24 mouse cellular contexts compared by ENCODE assay signal in the genomic region with DNA sequence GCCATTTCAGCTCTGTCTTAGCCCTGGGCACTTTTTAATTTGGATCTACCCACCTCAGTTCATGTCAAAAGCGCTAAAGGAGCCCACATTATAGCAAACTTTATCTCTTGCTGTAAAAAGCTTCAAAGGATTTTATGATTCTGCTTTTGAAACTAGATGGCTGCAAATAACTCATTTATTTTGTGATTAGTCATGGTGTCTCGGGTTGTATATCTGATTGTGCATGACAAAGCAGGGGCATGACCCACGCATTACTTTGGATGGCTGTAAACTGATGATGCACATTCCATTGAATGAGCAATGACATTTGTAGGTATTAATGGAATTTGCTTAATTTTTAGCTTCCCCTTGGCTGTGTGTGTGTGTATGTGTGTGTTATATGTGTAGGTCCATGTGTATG.
DNase-seq lines count a peak whose midpoint lies in the region; ATAC-seq and TF ChIP-seq lines count a peak whose summit lies in the region.
"Had no signal": no experiment of that assay in that cellular context is flagged by ENCODE, and none has a peak within 500 bp of the region (broad histone marks: within the 10 kb centered on the region; RNA-seq: fewer than 3 reads in every experiment).

No protein-coding gene starts in this region.

- no peak overlapping the region for H3ac ChIP-seq in myocyte (ENCODE audit: control insufficient read depth, insufficient read length)

- no peak overlapping the region for H3K9ac ChIP-seq in midbrain, embryonic 11.5 days (ENCODE audit: low read length)
- no peak overlapping the region for H3K9ac ChIP-seq in midbrain, embryonic 14.5 days (replicated peaks; ENCODE audit: low read length)
- H3K9ac ChIP-seq: heart, embryonic 12.5 days; heart, embryonic 15.5 days; hindbrain, embryonic 13.5 days had no signal

- ATAC-seq in midbrain, embryonic 11.5 days (ENCODE audit: low FRiP score) = no peak
- no peak for ATAC-seq in midbrain, embryonic 14.5 days (ENCODE audit: low FRiP score, low TSS enrichment)
- no peak for ATAC-seq in inflammation-experienced regulatory T-cells, adult 6 months
- ATAC-seq: forebrain, embryonic 14.5 days; hindbrain, embryonic 16.5 days; intestine, postnatal 0 days had no signal

- H3K4me3 ChIP-seq in midbrain, embryonic 11.5 days (ENCODE audit: low read depth, low read length) = no peak overlapping the region
- H3K4me3 ChIP-seq in midbrain, embryonic 14.5 days (replicated peaks; ENCODE audit: low read depth, low read length) = no peak overlapping the region
- H3K4me3 ChIP-seq in myocyte = no peak overlapping the region
- H3K4me3 ChIP-seq: forebrain, embryonic 10.5 days; heart, embryonic 12.5 days; heart, embryonic 15.5 days; hindbrain, embryonic 10.5 days; hindbrain, embryonic 13.5 days had no signal

- no peaks in the 10 kb centered on the region for H3K4me1 ChIP-seq in midbrain, embryonic 11.5 days (ENCODE audit: control insufficient read depth, insufficient read depth, low read length)
- peaks cover 11% of the 10 kb centered on the region for H3K4me1 ChIP-seq in midbrain, embryonic 14.5 days (ENCODE audit: control insufficient read depth, insufficient read depth, low read length)
- H3K4me1 ChIP-seq: heart, embryonic 12.5 days; heart, embryonic 15.5 days had no signal

- H3K27ac ChIP-seq in midbrain, embryonic 11.5 days (ENCODE audit: low read depth, low read length) = no peak overlapping the region
- no peak overlapping the region for H3K27ac ChIP-seq in midbrain, embryonic 14.5 days (replicated peaks; ENCODE audit: low read depth, low read length)
- H3K27ac ChIP-seq: forebrain, embryonic 10.5 days; heart, embryonic 15.5 days; hindbrain, embryonic 10.5 days; hindbrain, embryonic 13.5 days had no signal

- WGBS in midbrain, embryonic 11.5 days = 86% methylated on average over 3 of the region's 3 CpGs
- WGBS in midbrain, embryonic 14.5 days = 76% methylated on average over 3 of the region's 3 CpGs

- no peak overlapping the region for H3K4me2 ChIP-seq in midbrain, embryonic 11.5 days
- H3K4me2 ChIP-seq in midbrain, embryonic 14.5 days (ENCODE audit: low read length) = no peak overlapping the region
- H3K4me2 ChIP-seq in myocyte (ENCODE audit: low read depth) = peak overlapping the region; percentile 0
- H3K4me2 ChIP-seq: heart, embryonic 12.5 days; heart, embryonic 15.5 days; hindbrain, embryonic 13.5 days had no signal

- no peak for TF ChIP-seq POLR2A in myocyte (IDR thresholded peaks at IDR 0.05; ENCODE audit: insufficient read length, low read depth)

- H3K9me3 ChIP-seq in midbrain, embryonic 11.5 days (ENCODE audit: control insufficient read depth, low read length) = no peaks in the 10 kb centered on the region
- no peaks in the 10 kb centered on the region for H3K9me3 ChIP-seq in midbrain, embryonic 14.5 days (ENCODE audit: control insufficient read depth, low read length)
- H3K9me3 ChIP-seq: forebrain, embryonic 10.5 days; heart, embryonic 12.5 days; heart, embryonic 15.5 days; hindbrain, embryonic 10.5 days; hindbrain, embryonic 13.5 days had no signal

- no peaks in the 10 kb centered on the region for H3K36me3 ChIP-seq in midbrain, embryonic 11.5 days (ENCODE audit: control insufficient read depth, insufficient read depth, low read length)
- H3K36me3 ChIP-seq in midbrain, embryonic 14.5 days (ENCODE audit: control insufficient read depth, insufficient read depth, low read length) = no peaks in the 10 kb centered on the region
- no peaks in the 10 kb centered on the region for H3K36me3 ChIP-seq in myocyte (ENCODE audit: control insufficient read depth, insufficient read depth)
- H3K36me3 ChIP-seq: forebrain, embryonic 10.5 days; G1E; heart, embryonic 12.5 days; heart, embryonic 15.5 days; hindbrain, embryonic 10.5 days; hindbrain, embryonic 13.5 days had no signal

- no peaks in the 10 kb centered on the region for H3K79me2 ChIP-seq in myocyte (ENCODE audit: control insufficient read depth, insufficient read depth)

- peak; percentile 67 for DNase-seq in midbrain, embryonic 11.5 days (ENCODE audit: low spot score, missing footprints)
- no peak for DNase-seq in midbrain, embryonic 14.5 days
- peak; percentile 75 for DNase-seq in Muller cell, postnatal 12 days (ENCODE audit: inconsistent ontology term)
- no peak for DNase-seq in cerebellum, adult 9-11 months
- DNase-seq: adrenal gland, postnatal 25 days; cerebellum, adult 18-20 months; cerebellum, adult 9-10 months; cerebellum, postnatal 36 days; gastrocnemius, postnatal 25 days; heart, adult 18-20 months; heart, postnatal 10 days; heart, postnatal 36 days; kidney, adult 2 months had no signal

- H3K27me3 ChIP-seq in midbrain, embryonic 11.5 days (ENCODE audit: control insufficient read depth, insufficient read depth, low read length) = no peaks in the 10 kb centered on the region
- H3K27me3 ChIP-seq in midbrain, embryonic 14.5 days (ENCODE audit: control insufficient read depth, insufficient read depth, low read length) = no peaks in the 10 kb centered on the region
- H3K27me3 ChIP-seq in myocyte (ENCODE audit: control insufficient read depth, insufficient read depth, insufficient read length) = no peaks in the 10 kb centered on the region
- H3K27me3 ChIP-seq: heart, embryonic 15.5 days; hindbrain, embryonic 13.5 days had no signal

TF ChIP-seq in myocyte, 11 proteins besides CTCF, POLR2A, EP300 and RAD21:
- TF ChIP-seq E2F4 (IDR thresholded peaks at IDR 0.05; ENCODE audit: insufficient read depth) (no peak), MYOD1 (IDR thresholded peaks at IDR 0.05; ENCODE audit: control insufficient read depth in 1 of 3, insufficient read length in 2 of 3, low read depth in 2 of 3) (no peak), MYOG (IDR thresholded peaks at IDR 0.05; ENCODE audit: control insufficient read depth in 1 of 3, insufficient read depth in 1 of 3, insufficient read length in 2 of 3, low read depth in 2 of 3) (no peak), TCF3 (IDR thresholded peaks at IDR 0.05; ENCODE audit: insufficient read length, low read depth) (no peak)

Comparison
In these comparisons a context has a peak if more than half of its experiments do, and no peak if none do; other contexts are left out.
1. DNase-seq: peak in midbrain, embryonic 11.5 days (single experiment) and Muller cell, postnatal 12 days (single experiment); none in midbrain, embryonic 14.5 days (single experiment) and cerebellum, adult 9-11 months (single experiment).